Mouse (Mus musculus) intestine, postnatal 0 days (tissue): ENCODE measurements around the gene Sgcb. TPM values are rescaled to one million over a fixed set of nuclear protein-coding genes. Genes with fewer than 3 reads are reported as not detected.

Experiments
- ATAC-seq: fragments of 200-750 bp; cut with Nextera tagmentation; 2 replicates; pipeline ENCODE4 v1.8.0; 2017; ENCODE audit warnings: mild to moderate bottlenecking, moderate TSS enrichment, moderate library complexity
- H3K27ac ChIP-seq: fragments of 300-500 bp; sonication (generic); 2 replicates; pipeline ENCODE4 v1.5.1; 2014; ENCODE audit warnings: mild to moderate bottlenecking, low read depth, low read length, moderate library complexity
- H3K27me3 ChIP-seq: fragments of 300-500 bp; sonication (generic); replicated peaks from 2 replicates; pipeline ENCODE4 v1.6.1; 2014; ENCODE audit warnings: low read length, mixed read lengths; ENCODE audit not compliant: control insufficient read depth, insufficient read depth
- H3K36me3 ChIP-seq: fragments of 300-500 bp; sonication (generic); 2 replicates; pipeline ENCODE4 v1.6.1; 2014; ENCODE audit warnings: mild to moderate bottlenecking, moderate library complexity; ENCODE audit not compliant: control insufficient read depth, insufficient read depth
- H3K4me1 ChIP-seq: fragments of 300-500 bp; sonication (generic); replicated peaks from 2 replicates; pipeline ENCODE4 v1.6.1; 2014; ENCODE audit warnings: antibody characterized with exemption, low read length, mixed read lengths; ENCODE audit not compliant: control insufficient read depth, insufficient read depth
- H3K4me2 ChIP-seq: fragments of 300-500 bp; sonication (generic); replicated peaks from 2 replicates; pipeline ENCODE4 v1.6.1; 2014; ENCODE audit warnings: low read depth, mild to moderate bottlenecking, moderate library complexity
- H3K4me3 ChIP-seq: fragments of 300-500 bp; sonication (generic); 2 replicates; pipeline ENCODE4 v1.5.1; 2014; ENCODE audit warnings: low read depth, low read length
- H3K9ac ChIP-seq: fragments of 300-500 bp; sonication (generic); 2 replicates; pipeline ENCODE4 v1.6.1; 2014; ENCODE audit warnings: mild to moderate bottlenecking, low read depth, low read length
- H3K9me3 ChIP-seq: fragments of 300-500 bp; sonication (generic); 2 replicates; pipeline ENCODE4 v1.6.1; 2016; ENCODE audit warnings: mixed run types; ENCODE audit not compliant: control insufficient read depth
- CTCF ChIP-seq: sonication (generic); IDR thresholded peaks from 2 replicates; pipeline ENCODE4 v1.5.1; 2016; ENCODE audit warnings: low read depth, mild to moderate bottlenecking, control low read depth, antibody characterized with exemption, moderate library complexity
- WGBS: fragments of 180-500 bp; shearing (Covaris S2); extraction: QIAGEN DNeasy Blood & Tissue Kit; methylation state at CpG from one replicate; pipeline ENCODE4 v1.1.7; 2014; 5-methylcytosine and 5-hydroxymethylcytosine counted together
- polyA plus RNA-seq: library from polyadenylated mRNA; unstranded; fragments of >200 nt; fragmentation: Nextera tagmentation; extraction: Ambion mirVana; gene quantifications from 2 replicates; pipeline ENCODE4 v1.2.1, GENCODE M21; 2015

Sgcb gene
- polyA plus RNA-seq, 1 experiment from 2014 or later = 8.5 TPM

GRCm38 (mm10) chr5:73627991-73628390 is 19.6 kb downstream of the Sgcb start:
- WGBS = 76% methylated on average over 15 of the region's 15 CpGs
- H3K27ac ChIP-seq = no peak overlapping the region

GRCm38 (mm10) chr5:73627559-73627958 is 20.0 kb downstream of the Sgcb start:
- Histone ChIP-seq H3K4me1 (0 out of 2 replicates have a peak, but pooled peaks cover 8% of the 10 kb centered on the region), H3K27me3 (no peaks in the 10 kb centered on the region), H3K9me3 (no peaks in the 10 kb centered on the region), H3K4me3 (no peak overlapping the region), H3K4me2 (peak overlapping the region; percentile 30; the same call in 1 of the 2 replicates), H3K36me3 (no peaks in the 10 kb centered on the region), H3K9ac (no peak overlapping the region), H3K27ac (no peak overlapping the region)
- no peak for ATAC-seq
- no peak for TF ChIP-seq CTCF
- 71% methylated on average over 4 of the region's 4 CpGs for WGBS

More at GRCm38 (mm10) chr5:73627991-73628390, 19.6 kb downstream of the Sgcb start:
- Histone ChIP-seq H3K27me3 (no peaks in the 10 kb centered on the region), H3K4me2 (peak overlapping the region; percentile 30; the same call in 1 of the 2 replicates), H3K9ac (no peak overlapping the region), H3K4me3 (no peak overlapping the region), H3K4me1 (0 out of 2 replicates have a peak, but pooled peaks cover 8% of the 10 kb centered on the region), H3K9me3 (no peaks in the 10 kb centered on the region), H3K36me3 (no peaks in the 10 kb centered on the region)
- no peak for TF ChIP-seq CTCF
- no peak for ATAC-seq

- Histone ChIP-seq H3K4me2 (no peak overlapping the region), H3K9ac (no peak overlapping the region), H3K27ac (no peak overlapping the region), H3K4me3 (no peak overlapping the region), H3K9me3 (no peaks in the 10 kb centered on the region), H3K4me1 (0 out of 2 replicates have a peak, but pooled peaks cover 8% of the 10 kb centered on the region), H3K27me3 (no peaks in the 10 kb centered on the region), H3K36me3 (no peaks in the 10 kb centered on the region)
- TF ChIP-seq CTCF = no peak
- no peak for ATAC-seq
- 79% methylated on average over 7 of the region's 7 CpGs for WGBS
Observed at GRCm38 (mm10) chr5:73626842-73627241, 20.7 kb downstream of the Sgcb start.

GRCm38 (mm10) chr5:73625505-73625904 is 22.1 kb downstream of the Sgcb start:
- Histone ChIP-seq H3K27ac (peak overlapping the region; percentile 54; the same call in 1 of the 2 replicates), H3K4me2 (no peak overlapping the region), H3K9me3 (no peaks in the 10 kb centered on the region), H3K36me3 (no peaks in the 10 kb centered on the region), H3K9ac (no peak overlapping the region), H3K4me1 (0 out of 2 replicates have a peak, but pooled peaks cover 5% of the 10 kb centered on the region), H3K27me3 (no peaks in the 10 kb centered on the region), H3K4me3 (no peak overlapping the region)
- no peak for TF ChIP-seq CTCF
- peak; percentile 11; the same call in 1 of the 2 replicates for ATAC-seq
- 60% methylated on average over 1 of the region's 1 CpGs for WGBS

GRCm38 (mm10) chr5:73618969-73619368 is 28.6 kb downstream of the Sgcb start:
- no peak for ATAC-seq
- Histone ChIP-seq H3K9me3 (no peaks in the 10 kb centered on the region), H3K4me2 (no peak overlapping the region), H3K9ac (no peak overlapping the region), H3K4me3 (no peak overlapping the region), H3K27ac (no peak overlapping the region), H3K27me3 (no peaks in the 10 kb centered on the region), H3K4me1 (no peaks in the 10 kb centered on the region), H3K36me3 (no peaks in the 10 kb centered on the region)
- no peak for TF ChIP-seq CTCF
- 70% methylated on average over 1 of the region's 1 CpGs for WGBS

GRCm38 (mm10) chr5:73615211-73615610 is 32.4 kb downstream of the Sgcb start:
- ATAC-seq = no peak
- Histone ChIP-seq H3K27ac (no peak overlapping the region), H3K9me3 (no peaks in the 10 kb centered on the region), H3K4me1 (no peaks in the 10 kb centered on the region), H3K36me3 (peaks cover 5% of the 10 kb centered on the region; the same call in 1 of the 2 replicates), H3K4me2 (no peak overlapping the region), H3K27me3 (no peaks in the 10 kb centered on the region), H3K4me3 (no peak overlapping the region), H3K9ac (no peak overlapping the region)
- no peak for TF ChIP-seq CTCF
- 75% methylated on average over 7 of the region's 7 CpGs for WGBS
